Mouse (Mus musculus) bone marrow, adult 2 months (tissue): ENCODE data around the gene Acsm2.

ENCODE experiments used
- CTCF ChIP-seq: fragments of 200-500 bp; IDR thresholded peaks from 2 replicates; pipeline ENCODE4 v1.5.1; 2011; ENCODE audit warnings: low read length, control low read depth; ENCODE audit not compliant: control insufficient read depth, insufficient read depth
- POLR2A ChIP-seq: fragments of 200-500 bp; IDR thresholded peaks from 2 replicates; pipeline ENCODE4 v1.6.1; 2011; ENCODE audit warnings: low read depth, mild to moderate bottlenecking, control low read depth, low read length, borderline replicate concordance; ENCODE audit not compliant: control insufficient read depth

- no peak for TF ChIP-seq CTCF
- no peak for TF ChIP-seq POLR2A
These were observed 11.7 kb upstream of the Acsm2 start for GRCm38 (mm10) chr7:119542445-119542844.
